Mouse (Mus musculus) stomach, postnatal 0 days (tissue): Measurements from ENCODE around the gene Msmp. TPM values are rescaled to one million over a fixed set of nuclear protein-coding genes. Genes with fewer than 3 reads are reported as not detected.

Source experiments
- ATAC-seq: fragments of 200-750 bp; cut with Nextera tagmentation; 2 replicates; pipeline ENCODE4 v1.8.0; 2017; ENCODE audit not compliant: low FRiP score, low TSS enrichment
- DNase-seq: peaks from one replicate; pipeline ENCODE4 v3.0.0-alpha.2; 2016; ENCODE audit warnings: low spot score
- H3K27ac ChIP-seq: fragments of 300-500 bp; sonication (generic); replicated peaks from 2 replicates; pipeline ENCODE4 v1.5.1; 2014; ENCODE audit warnings: mild to moderate bottlenecking, control low read depth
- H3K27me3 ChIP-seq: fragments of 300-500 bp; sonication (generic); 2 replicates; pipeline ENCODE4 v1.6.1; 2014; ENCODE audit warnings: low read length; ENCODE audit not compliant: control insufficient read depth, insufficient read depth
- H3K36me3 ChIP-seq: fragments of 300-500 bp; sonication (generic); 2 replicates; pipeline ENCODE4 v1.6.1; 2014; ENCODE audit warnings: low read length, mixed read lengths; ENCODE audit not compliant: control insufficient read depth, insufficient read depth
- H3K4me1 ChIP-seq: fragments of 300-500 bp; sonication (generic); replicated peaks from 2 replicates; pipeline ENCODE4 v1.6.1; 2014; ENCODE audit warnings: antibody characterized with exemption; ENCODE audit not compliant: control insufficient read depth, insufficient read depth
- H3K4me2 ChIP-seq: fragments of 300-500 bp; sonication (generic); replicated peaks from 2 replicates; pipeline ENCODE4 v1.6.1; 2014; ENCODE audit warnings: low read depth, mild to moderate bottlenecking, control low read depth, moderate library complexity
- H3K4me3 ChIP-seq: fragments of 300-500 bp; sonication (generic); 2 replicates; pipeline ENCODE4 v1.5.1; 2014; ENCODE audit warnings: low read depth, low read length, control low read depth
- H3K9ac ChIP-seq: fragments of 300-500 bp; sonication (generic); 2 replicates; pipeline ENCODE4 v1.6.1; 2014; ENCODE audit warnings: mild to moderate bottlenecking, low read length, control low read depth, mixed read lengths
- H3K9me3 ChIP-seq: fragments of 300-500 bp; sonication (generic); 2 replicates; pipeline ENCODE4 v1.6.1; 2016; ENCODE audit warnings: low read length; ENCODE audit not compliant: control insufficient read depth
- CTCF ChIP-seq: IDR thresholded peaks from 2 replicates; pipeline ENCODE4 v1.5.1; 2016; ENCODE audit warnings: antibody characterized with exemption, low read depth, mild to moderate bottlenecking, moderate library complexity
- EP300 ChIP-seq: optimal IDR thresholded peaks from 2 replicates; pipeline ENCODE3; 2016; ENCODE audit warnings: antibody characterized with exemption
- whole genome bisulfite sequencing: fragments of 180-500 bp; shearing (Covaris S2); extraction: QIAGEN DNeasy Blood & Tissue Kit; methylation state at CpG from one replicate; pipeline ENCODE4 v1.1.7; 2014; 5-methylcytosine and 5-hydroxymethylcytosine counted together
- polyA plus RNA-seq: library from polyadenylated mRNA; unstranded; fragments of >200 nt; fragmentation: Nextera tagmentation; extraction: Ambion mirVana; gene quantifications from 2 replicates; pipeline ENCODE4 v1.2.1, GENCODE M21; 2015

Msmp gene
- polyA plus RNA-seq, 1 experiment from 2014 or later = 0.25 TPM

DNA sequence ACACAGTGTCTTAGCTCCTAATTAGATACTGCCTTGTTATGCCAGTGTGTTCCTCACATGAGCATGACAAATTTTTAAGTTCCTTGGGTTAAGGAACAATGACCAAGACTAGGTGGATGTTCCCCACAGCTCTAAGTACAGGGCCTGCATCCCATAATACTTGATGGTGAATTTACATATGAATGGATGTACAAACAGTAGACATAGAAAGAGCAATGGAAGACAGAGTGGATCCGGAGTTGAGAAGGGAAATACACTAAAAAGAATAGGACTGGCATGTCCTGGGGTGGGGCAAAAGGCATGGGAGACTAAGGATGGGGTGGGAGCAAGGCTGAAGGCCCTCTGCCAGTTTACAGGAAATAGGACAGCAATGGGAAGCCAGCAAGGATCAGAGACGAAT, 8.9 kb downstream of the Msmp start:
- Histone ChIP-seq H3K4me3 (no peak overlapping the region), H3K27ac (no peak overlapping the region), H3K36me3 (peaks cover 2% of the 10 kb centered on the region), H3K9ac (no peak overlapping the region), H3K4me1 (0 out of 2 replicates have a peak, but pooled peaks cover 4% of the 10 kb centered on the region), H3K4me2 (0 out of 2 replicates have a peak overlapping the region, but pooled peaks have one; percentile 3), H3K9me3 (no peaks in the 10 kb centered on the region), H3K27me3 (no peaks in the 10 kb centered on the region)
- DNase-seq (no peak), ATAC-seq (no peak)
- no peak for TF ChIP-seq EP300
- TF ChIP-seq CTCF = no peak
- WGBS = 67% methylated on average over 2 of the region's 2 CpGs

DNA sequence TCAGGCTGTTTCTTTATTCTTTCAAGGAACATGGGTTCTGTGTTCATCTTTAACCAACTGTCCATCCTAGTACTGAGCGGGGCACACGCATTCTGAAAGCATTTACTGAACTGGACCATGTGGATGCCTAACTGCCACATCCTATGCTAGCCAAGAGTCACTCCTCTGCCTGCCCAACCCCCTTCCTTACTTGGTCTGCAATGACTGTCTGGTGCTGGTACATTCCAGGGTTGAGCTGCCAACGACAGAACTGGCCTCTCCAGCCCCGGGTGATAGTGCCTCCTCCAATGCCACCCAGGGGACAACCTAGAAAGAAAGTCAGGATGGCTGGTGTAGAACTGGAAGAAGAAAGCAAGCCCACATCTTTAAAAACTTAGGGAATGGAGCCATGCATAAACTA, 10.7 kb downstream of the Msmp start:
- no peak for DNase-seq
- Histone ChIP-seq H3K27ac (no peak overlapping the region), H3K9me3 (no peaks in the 10 kb centered on the region), H3K4me2 (no peak overlapping the region), H3K9ac (no peak overlapping the region), H3K4me3 (no peak overlapping the region), H3K4me1 (0 out of 2 replicates have a peak, but pooled peaks cover 2% of the 10 kb centered on the region), H3K27me3 (no peaks in the 10 kb centered on the region), H3K36me3 (peaks cover 2% of the 10 kb centered on the region; the same call in 1 of the 2 replicates)
- TF ChIP-seq EP300 (no peak), CTCF (no peak)
- 92% methylated on average over 4 of the region's 4 CpGs for WGBS
- no peak for ATAC-seq

DNA sequence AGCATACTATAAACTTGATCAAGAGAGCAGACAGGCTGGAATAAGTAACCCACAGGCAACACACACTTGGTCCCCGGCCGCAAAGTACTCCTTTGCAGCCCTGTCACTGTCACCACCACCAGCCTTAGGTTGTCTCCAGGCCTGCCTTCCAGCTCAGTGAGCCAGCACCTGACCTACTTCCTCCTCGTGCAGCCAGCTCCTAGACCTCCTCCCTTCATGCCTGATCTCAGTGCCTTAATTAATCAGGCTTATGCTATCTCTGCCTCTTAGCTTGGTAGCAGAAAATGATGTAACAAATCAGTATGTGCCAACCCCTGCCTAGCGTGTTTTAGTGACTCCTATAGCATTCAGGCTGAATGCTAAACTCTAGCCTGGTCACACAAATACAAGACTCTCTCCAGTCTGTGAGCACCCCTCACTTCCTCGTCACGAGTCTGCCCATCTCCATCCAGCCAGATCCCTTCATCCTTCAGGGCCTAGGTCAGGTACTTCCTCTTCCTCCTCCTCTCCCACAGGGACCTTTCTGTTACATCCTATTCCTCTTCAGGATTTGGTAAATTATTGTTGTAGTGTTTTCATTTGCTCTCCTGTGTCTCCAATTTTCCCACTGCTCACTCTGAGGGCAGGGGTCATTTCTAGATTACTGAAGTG, 12.8 kb downstream of the Msmp start:
- DNase-seq (no peak), ATAC-seq (peak; percentile 49)
- TF ChIP-seq CTCF (no peak), EP300 (no peak)
- Histone ChIP-seq H3K36me3 (peaks cover 15% of the 10 kb centered on the region), H3K9ac (no peak overlapping the region), H3K27me3 (no peaks in the 10 kb centered on the region), H3K9me3 (no peaks in the 10 kb centered on the region), H3K4me1 (no peaks in the 10 kb centered on the region), H3K4me2 (no peak overlapping the region), H3K4me3 (no peak overlapping the region), H3K27ac (0 out of 2 replicates have a peak overlapping the region, but pooled peaks have one; percentile 53)
- WGBS = 79% methylated on average over 6 of the region's 6 CpGs

DNA sequence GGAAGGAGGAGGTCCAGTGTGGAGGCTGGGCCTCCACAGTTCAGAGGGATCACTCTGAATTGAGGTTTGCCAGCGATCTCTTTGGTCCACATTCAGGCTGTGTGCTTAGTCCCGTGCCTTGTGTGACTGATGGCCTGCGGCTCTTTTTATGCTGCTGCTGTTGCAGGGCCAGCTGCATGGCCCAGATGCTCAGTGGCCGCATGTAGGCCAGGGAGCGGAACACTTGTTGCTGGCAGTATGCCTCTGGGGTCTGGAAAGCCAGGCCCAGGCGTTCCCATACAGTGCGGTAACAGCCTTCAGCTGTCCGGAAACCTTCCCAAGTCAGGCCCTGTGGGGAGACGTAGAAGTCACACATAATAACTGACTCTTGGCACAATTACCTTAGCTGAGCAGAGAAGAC, 17.2 kb downstream of the Msmp start:
- Histone ChIP-seq H3K4me3 (no peak overlapping the region), H3K27me3 (no peaks in the 10 kb centered on the region), H3K4me2 (no peak overlapping the region), H3K9ac (no peak overlapping the region), H3K4me1 (peaks cover 7% of the 10 kb centered on the region; the same call in 1 of the 2 replicates), H3K27ac (no peak overlapping the region), H3K9me3 (no peaks in the 10 kb centered on the region), H3K36me3 (peaks cover 22% of the 10 kb centered on the region)
- DNase-seq (no peak), ATAC-seq (no peak)
- TF ChIP-seq CTCF (no peak), EP300 (no peak)
- 91% methylated on average over 9 of the region's 9 CpGs for WGBS

DNA sequence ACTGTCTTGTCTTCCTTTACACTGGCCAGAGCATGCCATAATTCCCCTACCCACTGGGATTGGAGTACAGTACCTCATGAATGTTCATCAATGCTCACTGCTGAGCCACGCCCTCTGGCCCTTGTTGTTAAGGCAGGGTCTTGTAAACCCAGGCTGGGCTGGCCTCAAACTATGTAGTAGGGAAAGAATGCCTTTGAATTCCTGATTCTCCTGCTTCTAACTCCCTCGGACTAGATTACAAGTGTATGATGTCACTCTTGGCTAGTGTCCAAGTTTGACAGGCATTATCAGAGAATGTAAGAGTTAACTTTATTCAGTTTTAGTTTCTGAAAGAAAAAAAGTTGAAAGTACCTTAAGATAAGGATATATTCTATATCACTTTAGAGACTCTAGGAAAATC, 20.1 kb downstream of the Msmp start:
- Histone ChIP-seq H3K4me3 (no peak overlapping the region), H3K36me3 (peaks cover 20% of the 10 kb centered on the region), H3K4me2 (no peak overlapping the region), H3K9ac (no peak overlapping the region), H3K27me3 (no peaks in the 10 kb centered on the region), H3K4me1 (peaks cover 14% of the 10 kb centered on the region), H3K27ac (no peak overlapping the region), H3K9me3 (no peaks in the 10 kb centered on the region)
- DNase-seq (no peak), ATAC-seq (no peak)
- TF ChIP-seq CTCF (no peak), EP300 (no peak)
- 32% methylated on average over 2 of the region's 2 CpGs for WGBS

DNA sequence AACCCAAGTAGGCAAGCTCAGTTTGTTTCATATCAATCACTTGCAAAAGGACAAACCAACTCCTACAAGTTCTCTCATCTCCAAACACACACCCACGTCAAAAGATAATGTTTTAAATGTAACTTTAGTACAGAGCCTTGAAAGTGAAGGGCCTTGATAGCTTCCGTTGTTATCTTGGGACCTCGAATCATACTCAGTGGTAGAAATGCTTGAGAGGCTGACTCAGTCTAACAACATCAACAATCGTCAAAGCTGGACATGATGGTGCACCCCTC, 20.8 kb downstream of the Msmp start:
- Histone ChIP-seq H3K9me3 (no peaks in the 10 kb centered on the region), H3K27me3 (no peaks in the 10 kb centered on the region), H3K36me3 (peaks cover 20% of the 10 kb centered on the region), H3K4me2 (peak overlapping the region; percentile 60), H3K4me3 (peak overlapping the region; percentile 88), H3K27ac (0 out of 2 replicates have a peak overlapping the region, but pooled peaks have one; percentile 9), H3K9ac (peak overlapping the region; percentile 96; the same call in 1 of the 2 replicates), H3K4me1 (peaks cover 17% of the 10 kb centered on the region)
- DNase-seq (no peak), ATAC-seq (no peak)
- TF ChIP-seq EP300 = no peak
- no peak for TF ChIP-seq CTCF
- WGBS = 66% methylated on average over 4 of the region's 4 CpGs
